Mouse (Mus musculus) liver, embryonic 14.5 days (tissue): Measurements from ENCODE around the gene Ccdc78.

ENCODE experiments used
- CTCF ChIP-seq: IDR thresholded peaks from 2 replicates; pipeline ENCODE4 v1.5.1; 2016; ENCODE audit warnings: antibody characterized with exemption, low read depth, control low read depth
- EP300 ChIP-seq: IDR thresholded peaks from 2 replicates; pipeline ENCODE4 v1.6.1; 2016; ENCODE audit warnings: antibody characterized with exemption, low read depth

DNA sequence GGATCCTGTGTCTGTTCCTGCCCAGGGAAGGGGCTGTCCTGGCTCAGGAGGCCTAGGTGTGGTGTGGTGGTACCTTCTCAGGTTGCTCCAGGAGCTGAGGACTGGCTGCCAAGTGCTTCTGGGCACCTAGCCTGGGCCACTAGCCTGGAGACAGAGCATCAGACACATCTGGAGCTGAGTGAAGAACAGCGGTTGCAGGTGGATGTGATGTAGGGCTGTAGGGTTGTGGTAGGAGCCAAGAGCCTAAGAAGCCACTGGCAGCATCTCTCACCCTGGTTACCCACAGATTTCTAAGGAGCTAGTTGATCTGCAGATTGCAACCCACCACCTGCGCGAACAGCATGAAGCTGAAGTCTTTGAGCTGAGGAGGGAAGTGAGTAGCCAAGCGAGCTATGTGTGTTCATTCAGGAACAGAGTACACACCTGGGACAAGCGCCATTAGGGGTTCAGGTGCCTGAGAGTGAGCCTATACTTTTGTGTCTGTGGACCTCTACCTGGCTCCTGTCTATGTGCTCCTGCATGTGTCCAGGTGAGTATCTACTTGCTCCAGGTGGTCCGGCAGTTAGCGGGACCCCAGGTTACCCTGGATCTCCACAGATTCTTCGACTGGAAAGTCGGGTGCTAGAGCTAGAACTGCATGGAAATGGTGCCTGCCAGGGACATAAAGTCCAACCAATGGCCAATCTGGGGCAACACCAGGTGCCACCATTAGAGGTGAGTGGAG lies 563 bp downstream of the Ccdc78 start:
- TF ChIP-seq CTCF (no peak), EP300 (no peak)
